Mouse (Mus musculus) midbrain, postnatal 0 days (tissue): ENCODE results near the gene Dhodh. TPM values are rescaled to one million over a fixed set of nuclear protein-coding genes. Genes with fewer than 3 reads are reported as not detected.
A peak's percentile ranks its signal among the peaks of the same experiment; 100 is the strongest.

Experiments
- ATAC-seq: fragments of 200-750 bp; cut with Nextera tagmentation; 2 replicates; pipeline ENCODE4 v1.8.0; 2017; ENCODE audit warnings: moderate number of reproducible peaks, mild to moderate bottlenecking, moderate TSS enrichment, moderate library complexity; ENCODE audit not compliant: low FRiP score
- DNase-seq: peaks from one replicate; pipeline ENCODE4 v3.0.0-alpha.2; 2015; ENCODE audit warnings: low spot score
- H3K27ac ChIP-seq: fragments of 300-500 bp; sonication (generic); 2 replicates; pipeline ENCODE4 v1.5.1; 2014; ENCODE audit warnings: low read depth, mild to moderate bottlenecking, low read length, mixed read lengths
- H3K27me3 ChIP-seq: fragments of 300-500 bp; sonication (generic); 2 replicates; pipeline ENCODE4 v1.6.1; 2014; ENCODE audit warnings: low read length, control low read depth, mixed read lengths; ENCODE audit not compliant: insufficient read depth
- H3K36me3 ChIP-seq: fragments of 300-500 bp; sonication (generic); 2 replicates; pipeline ENCODE4 v1.6.1; 2014; ENCODE audit warnings: low read length, control low read depth, mixed read lengths; ENCODE audit not compliant: insufficient read depth
- H3K4me1 ChIP-seq: fragments of 300-500 bp; sonication (generic); 2 replicates; pipeline ENCODE4 v1.6.1; 2014; ENCODE audit warnings: mild to moderate bottlenecking, control low read depth, antibody characterized with exemption, low read length, mixed read lengths; ENCODE audit not compliant: insufficient read depth
- H3K4me2 ChIP-seq: fragments of 300-500 bp; sonication (generic); 2 replicates; pipeline ENCODE4 v1.6.1; 2014; ENCODE audit warnings: low read depth, mild to moderate bottlenecking, low read length, mixed read lengths; ENCODE audit not compliant: poor library complexity, severe bottlenecking
- H3K4me3 ChIP-seq: fragments of 300-500 bp; sonication (generic); 2 replicates; pipeline ENCODE4 v1.5.1; 2014; ENCODE audit warnings: low read depth, mild to moderate bottlenecking, low read length, moderate library complexity
- H3K9ac ChIP-seq: fragments of 300-500 bp; sonication (generic); replicated peaks from 2 replicates; pipeline ENCODE4 v1.6.1; 2014; ENCODE audit warnings: mild to moderate bottlenecking, low read length, moderate library complexity, mixed read lengths; ENCODE audit not compliant: poor library complexity, severe bottlenecking
- H3K9me3 ChIP-seq: fragments of 300-500 bp; sonication (generic); 2 replicates; pipeline ENCODE4 v1.6.1; 2016; ENCODE audit warnings: low read length, control low read depth
- CTCF ChIP-seq: IDR thresholded peaks from 2 replicates; pipeline ENCODE4 v1.5.1; 2016; ENCODE audit warnings: antibody characterized with exemption, mild to moderate bottlenecking
- WGBS: fragments of 180-500 bp; shearing (Covaris S2); extraction: QIAGEN DNeasy Blood & Tissue Kit; methylation state at CpG from one replicate; pipeline ENCODE4 v1.1.7; 2014; 5-methylcytosine and 5-hydroxymethylcytosine counted together
- polyA plus RNA-seq: library from polyadenylated mRNA; unstranded; fragments of >200 nt; fragmentation: Nextera tagmentation; extraction: Ambion mirVana; gene quantifications from 2 replicates; pipeline ENCODE4 v1.2.1, GENCODE M21; 2015
- total RNA-seq: library from RNA; depleted of rRNA; stranded (reverse); fragments of >200 nt; gene quantifications from 2 replicates; pipeline ENCODE4 v1.2.3, GENCODE M21; 2014; rRNA removed

Gene Dhodh
- 15.0 and 23.9 TPM in 2 replicates for total RNA-seq
- polyA plus RNA-seq = 23.7 and 24.7 TPM in 2 replicates

- under 1% methylated on average over 42 of the region's 42 CpGs for WGBS
- H3K4me2 ChIP-seq = peak within 1 kb of the TSS; percentile 55
- peak within 1 kb of the TSS; percentile 67 for H3K9ac ChIP-seq
- H3K9me3 ChIP-seq = no peaks in the 10 kb centered on the region
- H3K4me1 ChIP-seq = 0 out of 2 replicates have a peak, but pooled peaks cover 4% of the 10 kb centered on the region
- ATAC-seq = peak; percentile 99
- DNase-seq = peak; percentile 99
- H3K27me3 ChIP-seq = no peaks in the 10 kb centered on the region
- peak within 1 kb of the TSS; percentile 87 for H3K27ac ChIP-seq
- peak within 1 kb of the TSS; percentile 50 for H3K4me3 ChIP-seq
- 0 out of 2 replicates have a peak, but pooled peaks cover 5% of the 10 kb centered on the region for H3K36me3 ChIP-seq
- peak; percentile 61 for TF ChIP-seq CTCF
These were observed at the start of gene Dhodh for GRCm38 (mm10) chr8:109608271-109609152. Gene Dhodh, minus strand, starts transcription at chr8:109608673.

GRCm38 (mm10) chr8:109656860-109657259, 48.4 kb upstream of the Dhodh start:
- no peaks in the 10 kb centered on the region for H3K27me3 ChIP-seq
- ATAC-seq (no peak), DNase-seq (no peak)
- TF ChIP-seq CTCF = no peak
- H3K27ac ChIP-seq = no peak overlapping the region
- H3K4me2 ChIP-seq = no peak overlapping the region
- H3K36me3 ChIP-seq = no peaks in the 10 kb centered on the region
- H3K9ac ChIP-seq = no peak overlapping the region
- 88% methylated on average over 3 of the region's 3 CpGs for WGBS
- H3K9me3 ChIP-seq = no peaks in the 10 kb centered on the region
- no peaks in the 10 kb centered on the region for H3K4me1 ChIP-seq
- no peak overlapping the region for H3K4me3 ChIP-seq

- no peak for DNase-seq
- no peak overlapping the region for H3K4me2 ChIP-seq
- TF ChIP-seq CTCF = no peak
- H3K36me3 ChIP-seq = no peaks in the 10 kb centered on the region
- H3K4me1 ChIP-seq = no peaks in the 10 kb centered on the region
- no peaks in the 10 kb centered on the region for H3K27me3 ChIP-seq
- no peak overlapping the region for H3K9ac ChIP-seq
- no peaks in the 10 kb centered on the region for H3K9me3 ChIP-seq
- WGBS = 79% methylated on average over 10 of the region's 10 CpGs
- H3K4me3 ChIP-seq = no peak overlapping the region
- no peak overlapping the region for H3K27ac ChIP-seq
- ATAC-seq = no peak
These were observed 42.3 kb upstream of the Dhodh start for GRCm38 (mm10) chr8:109650801-109651200.

GRCm38 (mm10) chr8:109648469-109648868, 40.0 kb upstream of the Dhodh start:
- no peak overlapping the region for H3K4me3 ChIP-seq
- no peak for ATAC-seq
- TF ChIP-seq CTCF = no peak
- H3K4me1 ChIP-seq = no peaks in the 10 kb centered on the region
- no peaks in the 10 kb centered on the region for H3K27me3 ChIP-seq
- H3K9me3 ChIP-seq = no peaks in the 10 kb centered on the region
- DNase-seq = no peak
- WGBS = 50% methylated on average over 7 of the region's 7 CpGs
- H3K27ac ChIP-seq = no peak overlapping the region
- H3K4me2 ChIP-seq = no peak overlapping the region
- H3K9ac ChIP-seq = no peak overlapping the region
- H3K36me3 ChIP-seq = no peaks in the 10 kb centered on the region

GRCm38 (mm10) chr8:109647331-109647730, 38.9 kb upstream of the Dhodh start:
- ATAC-seq (no peak), DNase-seq (no peak)
- Histone ChIP-seq H3K4me3 (no peak overlapping the region), H3K27ac (no peak overlapping the region), H3K27me3 (no peaks in the 10 kb centered on the region), H3K9ac (no peak overlapping the region), H3K4me2 (no peak overlapping the region), H3K9me3 (no peaks in the 10 kb centered on the region), H3K36me3 (no peaks in the 10 kb centered on the region), H3K4me1 (no peaks in the 10 kb centered on the region)
- TF ChIP-seq CTCF = no peak
- WGBS = 58% methylated on average over 11 of the region's 11 CpGs

GRCm38 (mm10) chr8:109641236-109641635, 32.8 kb upstream of the Dhodh start:
- no peak overlapping the region for H3K27ac ChIP-seq
- no peak for DNase-seq
- H3K9ac ChIP-seq = no peak overlapping the region
- H3K27me3 ChIP-seq = no peaks in the 10 kb centered on the region
- 80% methylated on average over 5 of the region's 5 CpGs for WGBS
- no peaks in the 10 kb centered on the region for H3K9me3 ChIP-seq
- TF ChIP-seq CTCF = no peak
- no peak overlapping the region for H3K4me2 ChIP-seq
- no peaks in the 10 kb centered on the region for H3K36me3 ChIP-seq
- H3K4me3 ChIP-seq = no peak overlapping the region
- no peak for ATAC-seq
- H3K4me1 ChIP-seq = no peaks in the 10 kb centered on the region
